Mouse (Mus musculus) midbrain, embryonic 14.5 days (tissue): ENCODE results near the gene 5031439G07Rik. TPM values are rescaled to one million over a fixed set of nuclear protein-coding genes. Genes with fewer than 3 reads are reported as not detected.

Source experiments
- ATAC-seq: fragments of 200-750 bp; cut with Nextera tagmentation; 2 replicates; pipeline ENCODE4 v1.8.0; 2017; ENCODE audit warnings: moderate number of reproducible peaks, moderate library complexity; ENCODE audit not compliant: low FRiP score, low TSS enrichment
- DNase-seq: peaks from one replicate; pipeline ENCODE4 v3.0.0-alpha.2; 2015
- H3K27ac ChIP-seq: fragments of 300-500 bp; sonication (generic); replicated peaks from 2 replicates; pipeline ENCODE4 v1.5.1; 2014; ENCODE audit warnings: mild to moderate bottlenecking, low read depth, low read length, moderate library complexity
- H3K27me3 ChIP-seq: fragments of 300-500 bp; sonication (generic); 2 replicates; pipeline ENCODE4 v1.6.1; 2014; ENCODE audit warnings: low read length, control low read depth, mixed read lengths; ENCODE audit not compliant: control insufficient read depth, insufficient read depth
- H3K36me3 ChIP-seq: fragments of 300-500 bp; sonication (generic); 2 replicates; pipeline ENCODE4 v1.6.1; 2014; ENCODE audit warnings: low read length, control low read depth; ENCODE audit not compliant: control insufficient read depth, insufficient read depth
- H3K4me1 ChIP-seq: fragments of 300-500 bp; sonication (generic); 2 replicates; pipeline ENCODE4 v1.6.1; 2014; ENCODE audit warnings: mild to moderate bottlenecking, antibody characterized with exemption, low read length, control low read depth; ENCODE audit not compliant: control insufficient read depth, insufficient read depth
- H3K4me2 ChIP-seq: fragments of 300-500 bp; sonication (generic); 2 replicates; pipeline ENCODE4 v1.6.1; 2014; ENCODE audit warnings: mild to moderate bottlenecking, low read length, moderate library complexity
- H3K4me3 ChIP-seq: fragments of 300-500 bp; sonication (generic); replicated peaks from 2 replicates; pipeline ENCODE4 v1.5.1; 2014; ENCODE audit warnings: low read depth, low read length
- H3K9ac ChIP-seq: fragments of 300-500 bp; sonication (generic); replicated peaks from 2 replicates; pipeline ENCODE4 v1.6.1; 2014; ENCODE audit warnings: mild to moderate bottlenecking, low read length, moderate library complexity
- H3K9me3 ChIP-seq: fragments of 300-500 bp; sonication (generic); 2 replicates; pipeline ENCODE4 v1.6.1; 2016; ENCODE audit warnings: low read length, control low read depth, mixed read lengths; ENCODE audit not compliant: control insufficient read depth
- WGBS: fragments of 180-500 bp; shearing (Covaris S2); extraction: QIAGEN DNeasy Blood & Tissue Kit; methylation state at CpG from one replicate; pipeline ENCODE4 v1.1.7; 2014; 5-methylcytosine and 5-hydroxymethylcytosine counted together
- polyA plus RNA-seq: library from polyadenylated mRNA; unstranded; fragments of >200 nt; fragmentation: Nextera tagmentation; extraction: Ambion mirVana; gene quantifications from 2 replicates; pipeline ENCODE4 v1.2.1, GENCODE M21; 2014

The 5031439G07Rik gene
- polyA plus RNA-seq, 1 experiment from 2014 or later, result 22.0 TPM

DNA sequence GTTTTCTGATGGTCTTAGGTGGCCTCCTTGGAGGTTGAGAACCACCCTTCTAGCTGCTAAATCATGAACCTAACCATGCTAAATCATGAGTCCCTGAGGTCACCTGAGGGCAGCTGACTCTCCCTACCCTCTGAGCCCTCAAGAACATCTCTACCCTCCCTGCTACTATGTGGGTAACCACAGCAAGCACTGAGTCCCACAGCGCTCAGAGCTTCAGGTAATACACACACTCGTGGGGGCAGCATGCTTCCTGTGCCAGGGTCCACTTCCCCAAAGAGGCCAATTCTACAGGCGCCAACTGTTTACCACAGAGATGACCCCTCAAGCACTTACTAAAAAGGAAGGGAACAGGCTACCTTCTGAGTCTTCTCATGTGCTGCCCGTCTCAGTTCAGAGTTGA lies 19.8 kb downstream of the 5031439G07Rik start:
- Histone ChIP-seq H3K4me2 (no peak overlapping the region), H3K4me3 (no peak overlapping the region), H3K9ac (no peak overlapping the region), H3K9me3 (no peaks in the 10 kb centered on the region), H3K4me1 (peaks cover 8% of the 10 kb centered on the region), H3K27ac (no peak overlapping the region), H3K36me3 (0 out of 2 replicates have a peak, but pooled peaks cover 7% of the 10 kb centered on the region), H3K27me3 (no peaks in the 10 kb centered on the region)
- WGBS, result 90% methylated on average over 4 of the region's 4 CpGs
- DNase-seq (no peak), ATAC-seq (no peak)

DNA sequence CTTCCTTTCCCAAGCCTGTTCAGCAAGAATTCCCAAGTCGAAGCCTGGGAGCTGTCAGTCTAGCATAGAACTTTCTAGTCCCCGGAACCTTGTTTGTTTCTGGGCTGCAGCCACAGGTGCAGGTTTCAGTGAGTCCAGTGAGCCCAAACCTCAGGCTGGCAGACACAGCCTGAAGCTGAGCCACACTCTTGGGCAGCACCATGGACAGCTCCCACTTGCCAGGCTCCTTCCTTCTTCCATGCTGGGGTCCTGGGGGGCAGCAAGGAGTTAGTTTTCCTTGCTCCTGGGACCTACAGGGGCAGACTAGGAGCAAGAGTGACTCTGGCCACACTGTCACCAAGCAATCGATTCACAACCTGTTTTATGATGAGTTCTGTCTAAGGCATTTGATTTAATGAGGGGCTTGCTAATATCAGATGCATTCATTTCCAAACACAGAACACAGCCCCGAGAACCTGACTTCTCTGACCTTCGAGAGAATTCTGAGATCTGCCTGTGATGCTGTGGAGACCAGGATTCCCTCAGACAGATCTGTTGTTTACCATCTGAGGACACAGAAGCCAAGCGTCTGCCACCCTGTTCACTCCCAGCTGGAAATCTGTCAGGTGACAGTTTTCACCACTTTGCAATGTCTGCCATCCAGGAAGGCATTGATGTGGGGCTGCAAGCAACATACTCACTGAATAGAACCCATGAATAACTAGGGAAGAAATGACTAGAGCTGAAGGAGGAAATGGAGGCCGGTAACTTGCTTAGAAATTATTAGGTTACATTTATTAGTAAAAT lies 22.6 kb downstream of the 5031439G07Rik start:
- no peak overlapping the region for H3K27ac ChIP-seq

DNA sequence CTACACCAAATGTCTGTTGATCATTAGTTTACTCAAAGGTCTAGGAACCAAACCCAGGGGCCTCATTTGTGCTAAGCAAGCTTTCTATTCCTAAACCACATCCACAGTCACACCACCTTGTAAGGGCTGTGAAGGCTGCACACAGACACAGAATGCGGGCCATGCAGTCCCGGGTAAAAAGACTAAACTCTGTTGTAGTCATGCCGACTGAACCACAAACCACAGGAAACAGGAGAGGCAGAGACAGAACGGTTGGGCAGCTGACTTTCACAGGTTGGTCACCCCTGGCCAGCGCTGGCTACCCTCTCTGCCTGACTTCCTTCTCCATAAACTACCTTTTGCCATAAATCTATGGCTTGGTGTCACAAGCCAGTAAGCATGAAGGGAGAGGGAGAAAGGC lies 23.6 kb downstream of the 5031439G07Rik start:
- H3K27ac ChIP-seq, result no peak overlapping the region
- DNase-seq (no peak), ATAC-seq (no peak)
- no peaks in the 10 kb centered on the region for H3K9me3 ChIP-seq
- H3K36me3 ChIP-seq, result peaks cover 6% of the 10 kb centered on the region; the same call in 1 of the 2 replicates
- H3K4me3 ChIP-seq, result no peak overlapping the region
- no peaks in the 10 kb centered on the region for H3K27me3 ChIP-seq
- no peak overlapping the region for H3K9ac ChIP-seq
- 81% methylated on average over 5 of the region's 5 CpGs for WGBS
- H3K4me2 ChIP-seq, result no peak overlapping the region
- H3K4me1 ChIP-seq, result peaks cover 10% of the 10 kb centered on the region

More for the DNA sequence above, 22.6 kb downstream of the 5031439G07Rik start:
- no peaks in the 10 kb centered on the region for H3K27me3 ChIP-seq
- 71% methylated on average over 7 of the region's 7 CpGs for WGBS
- H3K9ac ChIP-seq, result no peak overlapping the region
- peaks cover 5% of the 10 kb centered on the region for H3K4me1 ChIP-seq
- H3K4me3 ChIP-seq, result no peak overlapping the region
- H3K36me3 ChIP-seq, result 0 out of 2 replicates have a peak, but pooled peaks cover 7% of the 10 kb centered on the region
- H3K4me2 ChIP-seq, result no peak overlapping the region
- peak; percentile 44 for DNase-seq
- ATAC-seq, result no peak
- H3K9me3 ChIP-seq, result no peaks in the 10 kb centered on the region

DNA sequence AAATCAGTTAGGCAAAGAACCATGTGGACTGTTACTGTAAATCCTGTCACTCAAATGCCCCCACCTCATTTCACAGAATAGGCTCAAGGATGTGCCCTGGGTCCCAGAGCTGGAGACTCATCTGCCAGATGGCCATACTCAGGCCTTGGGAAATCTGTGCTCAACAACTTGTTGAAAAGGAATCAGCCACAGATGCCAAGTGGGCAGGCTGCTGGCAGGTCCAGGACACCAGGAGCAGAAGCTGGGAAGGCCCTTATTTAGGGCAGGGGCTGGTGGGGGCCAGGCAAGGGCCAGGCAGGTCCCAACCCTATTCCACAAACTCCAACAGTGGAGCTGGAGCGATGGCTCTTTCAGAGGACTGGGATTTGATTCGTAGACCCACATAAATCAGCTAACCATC lies 25.8 kb downstream of the 5031439G07Rik start:
- DNase-seq, result no peak
- no peaks in the 10 kb centered on the region for H3K9me3 ChIP-seq
- no peak overlapping the region for H3K4me2 ChIP-seq
- H3K27ac ChIP-seq, result no peak overlapping the region
- no peak for ATAC-seq
- H3K4me3 ChIP-seq, result no peak overlapping the region
- H3K27me3 ChIP-seq, result no peaks in the 10 kb centered on the region
- H3K9ac ChIP-seq, result no peak overlapping the region
- peaks cover 17% of the 10 kb centered on the region for H3K4me1 ChIP-seq
- 91% methylated on average over 2 of the region's 2 CpGs for WGBS
- H3K36me3 ChIP-seq, result peaks cover 14% of the 10 kb centered on the region; the same call in 1 of the 2 replicates

DNA sequence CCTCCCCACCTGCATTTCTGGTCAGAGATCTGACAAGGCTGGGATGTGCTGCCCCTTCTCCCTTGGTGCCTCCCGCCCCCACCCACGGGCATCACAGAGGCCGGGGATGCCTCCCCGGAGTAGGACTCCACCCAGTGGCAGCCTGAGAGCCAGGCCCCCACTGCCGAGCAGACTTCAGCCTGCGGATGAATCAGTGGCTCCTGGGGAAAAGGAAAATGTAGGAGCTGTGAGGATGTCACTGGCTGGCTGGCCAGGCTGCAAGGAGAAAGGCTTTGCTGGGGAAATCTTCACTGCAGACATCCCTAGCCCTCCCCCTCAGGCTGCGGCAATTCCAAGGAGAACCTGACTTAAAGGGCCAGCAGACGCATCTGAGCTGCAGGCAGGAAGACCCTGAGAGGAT lies 27.7 kb downstream of the 5031439G07Rik start:
- no peak overlapping the region; the same call in 1 of the 2 replicates for H3K4me3 ChIP-seq
- 20% methylated on average over 8 of the region's 8 CpGs for WGBS
- ATAC-seq, result no peak

DNA sequence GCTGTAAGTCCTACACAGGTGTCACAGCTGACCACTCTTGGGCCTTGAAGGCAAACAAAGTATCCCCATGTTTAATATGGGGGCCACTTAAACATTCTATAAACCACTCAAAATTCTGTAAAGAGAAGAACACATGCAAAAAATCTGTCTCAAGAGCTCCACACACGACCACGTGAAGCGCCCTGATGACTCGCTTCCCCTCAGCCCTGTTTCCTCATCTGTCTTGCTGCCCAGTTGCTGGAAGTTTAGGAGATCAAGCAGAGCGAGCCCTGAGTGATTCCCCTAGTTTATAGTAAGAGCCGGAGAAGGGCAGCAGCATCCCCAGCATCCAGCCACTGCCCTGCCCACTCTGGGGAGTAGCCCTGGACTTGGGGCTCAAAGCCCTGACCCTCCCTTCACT lies 28.5 kb downstream of the 5031439G07Rik start:
- DNase-seq (no peak), ATAC-seq (no peak)
- Histone ChIP-seq H3K4me2 (no peak overlapping the region), H3K4me3 (no peak overlapping the region), H3K9ac (peak overlapping the region; percentile 31; the same call in 1 of the 2 replicates), H3K4me1 (peaks cover 17% of the 10 kb centered on the region), H3K9me3 (no peaks in the 10 kb centered on the region), H3K36me3 (peaks cover 26% of the 10 kb centered on the region), H3K27ac (no peak overlapping the region), H3K27me3 (no peaks in the 10 kb centered on the region)
- WGBS, result 88% methylated on average over 6 of the region's 6 CpGs

More for the DNA sequence above, 27.7 kb downstream of the 5031439G07Rik start:
- Histone ChIP-seq H3K4me1 (peaks cover 17% of the 10 kb centered on the region), H3K27ac (peak overlapping the region; percentile 64), H3K9me3 (no peaks in the 10 kb centered on the region), H3K27me3 (no peaks in the 10 kb centered on the region), H3K36me3 (peaks cover 19% of the 10 kb centered on the region; the same call in 1 of the 2 replicates), H3K4me2 (peak overlapping the region; percentile 37), H3K9ac (peak overlapping the region; percentile 31; the same call in 1 of the 2 replicates)
- DNase-seq, result peak; percentile 63

DNA sequence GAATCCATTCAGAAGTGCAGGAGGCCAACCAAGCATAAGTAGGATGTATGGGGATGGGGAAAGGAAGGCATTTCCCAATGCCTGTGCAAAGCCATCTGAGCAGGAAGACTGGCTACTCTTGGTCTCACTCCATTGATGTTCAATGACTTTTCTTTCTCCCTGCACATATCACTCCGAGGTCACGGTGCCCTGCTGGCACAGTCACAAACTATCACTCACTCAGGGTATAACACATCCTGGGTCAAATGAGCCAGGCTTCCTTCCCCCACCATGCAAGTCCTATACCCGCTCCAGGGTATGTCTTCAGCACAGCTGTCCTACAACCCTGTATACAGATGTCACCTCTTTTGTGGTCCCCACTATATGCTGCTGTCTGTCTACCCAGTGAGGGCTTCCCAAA lies 30.0 kb downstream of the 5031439G07Rik start:
- H3K36me3 ChIP-seq, result peaks cover 42% of the 10 kb centered on the region
- no peak overlapping the region for H3K4me3 ChIP-seq
- H3K4me2 ChIP-seq, result no peak overlapping the region
- H3K27me3 ChIP-seq, result no peaks in the 10 kb centered on the region
- no peaks in the 10 kb centered on the region for H3K9me3 ChIP-seq
- DNase-seq (no peak), ATAC-seq (no peak)
- no peak overlapping the region for H3K9ac ChIP-seq
- H3K4me1 ChIP-seq, result peaks cover 17% of the 10 kb centered on the region
- WGBS, result 89% methylated on average over 3 of the region's 3 CpGs
- H3K27ac ChIP-seq, result no peak overlapping the region

DNA sequence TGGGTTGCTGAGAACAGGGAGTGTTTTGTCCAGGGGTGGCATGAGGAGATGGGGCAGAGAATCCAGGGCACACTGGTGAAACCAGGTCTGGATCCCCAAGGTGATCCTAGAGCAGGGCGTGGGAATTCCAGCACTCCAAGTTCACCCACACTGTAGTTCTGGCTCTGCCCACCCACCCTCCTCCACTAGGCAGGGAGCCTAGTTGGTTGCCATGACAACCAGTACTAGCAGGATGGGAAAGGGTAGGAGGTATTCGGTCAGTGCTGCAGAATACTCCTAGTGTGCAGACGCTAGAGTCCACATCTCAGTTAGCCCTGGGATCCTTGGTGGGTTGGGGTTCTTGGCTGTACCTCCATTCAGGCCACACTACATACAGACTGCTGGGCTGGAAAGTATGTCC lies 30.5 kb downstream of the 5031439G07Rik start:
- no peak overlapping the region for H3K4me2 ChIP-seq
- WGBS, result 21% methylated on average over 3 of the region's 3 CpGs
- ATAC-seq, result peak; percentile 35; the same call in 1 of the 2 replicates

DNA sequence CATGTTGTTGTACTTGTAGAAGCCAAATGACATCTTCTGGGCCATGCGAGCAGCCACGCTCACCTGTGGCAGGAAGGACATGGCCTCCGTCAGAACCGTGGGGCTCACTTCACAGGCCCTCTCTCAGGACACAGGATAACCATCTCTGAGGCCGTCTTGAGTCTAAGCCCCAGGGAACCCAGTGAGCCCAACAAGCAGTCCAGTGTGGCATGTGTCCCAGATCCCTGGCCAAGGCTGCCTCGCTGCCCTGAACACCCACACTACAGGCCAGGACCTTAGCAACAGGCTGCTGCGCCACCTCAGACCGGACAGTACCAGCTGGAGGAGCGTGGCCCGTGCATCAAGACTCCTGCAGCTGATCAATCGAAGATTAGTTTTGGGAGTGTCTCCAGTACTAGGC lies 35.1 kb downstream of the 5031439G07Rik start:
- peaks cover 7% of the 10 kb centered on the region for H3K4me1 ChIP-seq
- no peak for ATAC-seq

More for the DNA sequence above, 30.5 kb downstream of the 5031439G07Rik start:
- Histone ChIP-seq H3K4me1 (peaks cover 17% of the 10 kb centered on the region), H3K9ac (no peak overlapping the region), H3K27me3 (no peaks in the 10 kb centered on the region), H3K36me3 (peaks cover 47% of the 10 kb centered on the region), H3K4me3 (no peak overlapping the region), H3K27ac (no peak overlapping the region), H3K9me3 (no peaks in the 10 kb centered on the region)
- DNase-seq, result peak; percentile 83

More for the DNA sequence above, 35.1 kb downstream of the 5031439G07Rik start:
- no peak overlapping the region for H3K27ac ChIP-seq
- WGBS, result 95% methylated on average over 11 of the region's 11 CpGs
- no peaks in the 10 kb centered on the region for H3K9me3 ChIP-seq
- H3K27me3 ChIP-seq, result no peaks in the 10 kb centered on the region
- no peak overlapping the region for H3K4me3 ChIP-seq
- peaks cover 79% of the 10 kb centered on the region for H3K36me3 ChIP-seq
- no peak overlapping the region for H3K4me2 ChIP-seq
- no peak for DNase-seq
- H3K9ac ChIP-seq, result no peak overlapping the region
